ENCODE assay signal across 7 mouse cellular contexts in the genomic region with DNA sequence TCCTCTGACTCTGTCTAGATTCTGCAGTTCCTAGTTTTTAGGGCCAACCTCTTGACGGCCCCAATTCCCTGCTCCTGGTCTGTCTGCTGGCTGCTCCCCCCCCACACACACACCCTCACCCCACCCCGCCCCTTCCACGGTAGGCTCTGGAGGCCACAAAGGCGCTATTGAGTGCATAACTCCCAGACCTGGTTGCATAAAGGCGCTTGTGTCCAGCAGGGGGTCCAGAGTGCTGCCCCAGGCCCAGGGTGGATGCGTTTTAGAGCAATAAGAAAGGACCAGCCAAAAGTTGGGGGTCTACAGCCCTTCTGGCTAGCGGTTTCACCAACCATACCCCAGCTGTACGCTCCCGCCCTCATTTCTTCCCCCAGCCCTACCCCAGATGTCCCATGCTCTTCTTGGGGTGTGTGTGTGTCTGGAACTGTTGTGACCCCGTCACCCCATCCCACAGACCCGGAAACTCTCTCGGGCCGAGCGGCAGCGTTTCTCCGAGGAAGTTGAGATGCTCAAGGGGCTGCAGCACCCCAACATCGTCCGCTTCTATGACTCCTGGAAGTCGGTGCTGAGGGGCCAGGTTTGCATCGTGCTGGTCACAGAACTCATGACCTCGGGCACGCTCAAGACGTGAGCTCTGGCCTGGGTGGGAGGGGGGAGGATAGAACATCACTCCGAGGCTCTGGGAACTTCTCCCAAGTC. TPM values are rescaled to one million over a fixed set of nuclear protein-coding genes. Genes with fewer than 3 reads are reported as not detected.
DNase-seq lines count a peak whose midpoint lies in the region; ATAC-seq and TF ChIP-seq lines count a peak whose summit lies in the region.

No protein-coding gene starts in this region.

- peak; percentile 16; the same call in 1 of the 2 replicates for TF ChIP-seq CTCF in lung, postnatal 0 days (IDR thresholded peaks at IDR 0.05)
- no peak for TF ChIP-seq CTCF in small intestine, adult 2 months (IDR thresholded peaks at IDR 0.05; ENCODE audit: extremely low read depth, insufficient read length, insufficient replicate concordance, low read depth, low read length)

- peaks cover 11% of the 10 kb centered on the region; the same call in 1 of the 2 replicates for H3K27me3 ChIP-seq in lung, postnatal 0 days (replicated peaks; ENCODE audit: insufficient read depth, low read length)
- peaks cover 64% of the 10 kb centered on the region for H3K27me3 ChIP-seq in hindbrain, embryonic 12.5 days
- H3K27me3 ChIP-seq in limb, embryonic 12.5 days = peaks cover 59% of the 10 kb centered on the region
- peaks cover 13% of the 10 kb centered on the region for H3K27me3 ChIP-seq in small intestine, adult 2 months (ENCODE audit: control insufficient read depth, insufficient read depth, low read length)

- WGBS in lung, postnatal 0 days = 8% methylated on average over 23 of the region's 24 CpGs
- 1% methylated on average over 24 of the region's 24 CpGs for WGBS in hindbrain, embryonic 12.5 days
- WGBS in limb, embryonic 12.5 days = 3% methylated on average over 24 of the region's 24 CpGs
- 10% methylated on average over 24 of the region's 24 CpGs for WGBS in small intestine, adult 2 months

- H3K27ac ChIP-seq in lung, postnatal 0 days (ENCODE audit: low read length) = no peak overlapping the region
- no peak overlapping the region for H3K27ac ChIP-seq in hindbrain, embryonic 12.5 days
- H3K27ac ChIP-seq in limb, embryonic 12.5 days = peak overlapping the region; percentile 53; the same call in 1 of the 2 replicates
- H3K27ac ChIP-seq in small intestine, adult 2 months (ENCODE audit: insufficient read depth, low read depth, low read length) = no peak overlapping the region

- TF ChIP-seq EP300 in lung, postnatal 0 days (IDR thresholded peaks at IDR 0.05) = no peak

- no peak for ATAC-seq in lung, postnatal 0 days
- ATAC-seq in hindbrain, embryonic 12.5 days (ENCODE audit: low FRiP score) = no peak
- no peak for ATAC-seq in limb, embryonic 12.5 days (ENCODE audit: insufficient number of reproducible peaks, insufficient read depth, low FRiP score, low TSS enrichment, low read depth)
- no peak for ATAC-seq in frontal cortex, adult (ENCODE audit: low TSS enrichment)

- H3K4me1 ChIP-seq in lung, postnatal 0 days (ENCODE audit: insufficient read depth, low read depth, low read length) = peaks cover 21% of the 10 kb centered on the region; the same call in 1 of the 2 replicates
- peaks cover 59% of the 10 kb centered on the region for H3K4me1 ChIP-seq in hindbrain, embryonic 12.5 days
- H3K4me1 ChIP-seq in limb, embryonic 12.5 days (replicated peaks) = peaks cover 50% of the 10 kb centered on the region
- H3K4me1 ChIP-seq in small intestine, adult 2 months (ENCODE audit: control insufficient read depth, insufficient read depth, insufficient read length, low read length) = peaks cover 17% of the 10 kb centered on the region

- H3K9me3 ChIP-seq in lung, postnatal 0 days (ENCODE audit: low read length) = no peaks in the 10 kb centered on the region
- no peaks in the 10 kb centered on the region for H3K9me3 ChIP-seq in hindbrain, embryonic 12.5 days (replicated peaks)
- no peaks in the 10 kb centered on the region for H3K9me3 ChIP-seq in limb, embryonic 12.5 days

- 0 out of 2 replicates have a peak overlapping the region, but pooled peaks have one; percentile 10 for H3K4me3 ChIP-seq in lung, postnatal 0 days (ENCODE audit: low read depth, low read length)
- H3K4me3 ChIP-seq in hindbrain, embryonic 12.5 days = peak overlapping the region; percentile 51
- H3K4me3 ChIP-seq in limb, embryonic 12.5 days (replicated peaks) = peak overlapping the region; percentile 59
- peak overlapping the region; percentile 17 for H3K4me3 ChIP-seq in small intestine, adult 2 months (ENCODE audit: low read depth, low read length)

- no peak for DNase-seq in lung, postnatal 0 days (ENCODE audit: low spot score)
- no peak for DNase-seq in lung, postnatal 4 days
- DNase-seq in adrenal gland, adult 2 months = no peak

- H3K36me3 ChIP-seq in lung, postnatal 0 days (ENCODE audit: insufficient read depth, low read length) = no peaks in the 10 kb centered on the region; the same call in 1 of the 2 replicates
- peaks cover 7% of the 10 kb centered on the region; the same call in 1 of the 2 replicates for H3K36me3 ChIP-seq in hindbrain, embryonic 12.5 days
- peaks cover 8% of the 10 kb centered on the region; the same call in 1 of the 2 replicates for H3K36me3 ChIP-seq in limb, embryonic 12.5 days
- peaks cover 7% of the 10 kb centered on the region for H3K36me3 ChIP-seq in small intestine, adult 2 months (ENCODE audit: control insufficient read depth, insufficient read depth, low read length)

- peak overlapping the region; percentile 11; the same call in 1 of the 2 replicates for H3K4me2 ChIP-seq in lung, postnatal 0 days (replicated peaks; ENCODE audit: low read depth, low read length)
- H3K4me2 ChIP-seq in hindbrain, embryonic 12.5 days (replicated peaks) = peak overlapping the region; percentile 96
- H3K4me2 ChIP-seq in limb, embryonic 12.5 days = peak overlapping the region; percentile 97

- no peak overlapping the region for H3K9ac ChIP-seq in lung, postnatal 0 days (replicated peaks; ENCODE audit: low read depth)
- H3K9ac ChIP-seq in hindbrain, embryonic 12.5 days = peak overlapping the region; percentile 47; the same call in 1 of the 2 replicates
- H3K9ac ChIP-seq in limb, embryonic 12.5 days (replicated peaks) = peak overlapping the region; percentile 48

- no peak for TF ChIP-seq POLR2A in small intestine, adult 2 months (IDR thresholded peaks at IDR 0.05; ENCODE audit: low read depth, low read length)

RNA-seq across cellular contexts. Expression of a gene that starts 2.1 kb away (rescaled TPM):
- 10.6 and 14.6 TPM in 2 replicates for polyA plus RNA-seq in lung, postnatal 0 days (2015; fragmentation: Nextera tagmentation; extraction: Ambion mirVana)
- 8.5 and 9.5 TPM in 2 replicates for polyA plus RNA-seq in hindbrain, embryonic 12.5 days (2016; fragmentation: Nextera tagmentation; extraction: Ambion mirVana)
- polyA plus RNA-seq in limb, embryonic 12.5 days (2016; fragmentation: Nextera tagmentation; extraction: Ambion mirVana) = 9.4 and 12.4 TPM in 2 replicates
- 3.0 and 7.9 TPM in 2 replicates for polyA plus RNA-seq in small intestine, adult 2 months (2012; rRNA removed)
- 1 to 10 TPM; 2.1 to 3.7 TPM for total RNA-seq in adrenal gland, adult 2 months (2021)
- polyA plus RNA-seq in adrenal gland, adult 2 months (2012; rRNA removed) = 0.62 and 0.94 TPM in 2 replicates

RNA-seq across cellular contexts. Expression of a gene that starts 8.9 kb away (rescaled TPM):
- 121 and 133 TPM in 2 replicates for polyA plus RNA-seq in lung, postnatal 0 days (2015; fragmentation: Nextera tagmentation; extraction: Ambion mirVana)
- 90.9 and 97.4 TPM in 2 replicates for polyA plus RNA-seq in hindbrain, embryonic 12.5 days (2016; fragmentation: Nextera tagmentation; extraction: Ambion mirVana)
- 94.1 and 104 TPM in 2 replicates for polyA plus RNA-seq in limb, embryonic 12.5 days (2016; fragmentation: Nextera tagmentation; extraction: Ambion mirVana)
- polyA plus RNA-seq in small intestine, adult 2 months (2012; rRNA removed) = 28.9 and 64.8 TPM in 2 replicates
- 100 to 1,000 TPM; 102 to 116 TPM for total RNA-seq in adrenal gland, adult 2 months (2021)
- 186 and 204 TPM in 2 replicates for polyA plus RNA-seq in adrenal gland, adult 2 months (2012; rRNA removed)

RNA-seq across cellular contexts. Expression of a gene that starts 16.4 kb away (rescaled TPM):
- 1.1 TPM in 2 replicates for polyA plus RNA-seq in lung, postnatal 0 days (2015; fragmentation: Nextera tagmentation; extraction: Ambion mirVana)
- 1.5 TPM in 2 replicates for polyA plus RNA-seq in hindbrain, embryonic 12.5 days (2016; fragmentation: Nextera tagmentation; extraction: Ambion mirVana)
- 1.0 and 1.6 TPM in 2 replicates for polyA plus RNA-seq in limb, embryonic 12.5 days (2016; fragmentation: Nextera tagmentation; extraction: Ambion mirVana)
- 0.09 and 0.20 TPM in 2 replicates for polyA plus RNA-seq in small intestine, adult 2 months (2012; rRNA removed)
- under 1 TPM; 0.32 to 0.38 TPM for total RNA-seq in adrenal gland, adult 2 months (2021)
- polyA plus RNA-seq in adrenal gland, adult 2 months (2012; rRNA removed) = 0.06 and 0.11 TPM in 2 replicates

RNA-seq across cellular contexts. Expression of a gene that starts 16.5 kb away (rescaled TPM):
- 159 and 166 TPM in 2 replicates for polyA plus RNA-seq in lung, postnatal 0 days (2015; fragmentation: Nextera tagmentation; extraction: Ambion mirVana)
- polyA plus RNA-seq in hindbrain, embryonic 12.5 days (2016; fragmentation: Nextera tagmentation; extraction: Ambion mirVana) = 195 and 210 TPM in 2 replicates
- polyA plus RNA-seq in limb, embryonic 12.5 days (2016; fragmentation: Nextera tagmentation; extraction: Ambion mirVana) = 193 and 204 TPM in 2 replicates
- polyA plus RNA-seq in small intestine, adult 2 months (2012; rRNA removed) = 174 and 479 TPM in 2 replicates
- total RNA-seq in adrenal gland, adult 2 months (2021) = 10 to 100 TPM; 68.3 to 84.3 TPM
- polyA plus RNA-seq in adrenal gland, adult 2 months (2012; rRNA removed) = 380 and 465 TPM in 2 replicates

RNA-seq across cellular contexts. Expression of a gene that starts 16.6 kb away (rescaled TPM):
- 759 and 834 TPM in 2 replicates for polyA plus RNA-seq in lung, postnatal 0 days (2015; fragmentation: Nextera tagmentation; extraction: Ambion mirVana)
- polyA plus RNA-seq in hindbrain, embryonic 12.5 days (2016; fragmentation: Nextera tagmentation; extraction: Ambion mirVana) = 60.1 and 62.2 TPM in 2 replicates
- 53.0 and 61.5 TPM in 2 replicates for polyA plus RNA-seq in limb, embryonic 12.5 days (2016; fragmentation: Nextera tagmentation; extraction: Ambion mirVana)
- polyA plus RNA-seq in small intestine, adult 2 months (2012; rRNA removed) = 15.1 and 25.8 TPM in 2 replicates
- 10 to 100 TPM; 46.5 to 46.9 TPM for total RNA-seq in adrenal gland, adult 2 months (2021)
- polyA plus RNA-seq in adrenal gland, adult 2 months (2012; rRNA removed) = 109 and 114 TPM in 2 replicates

Comparison
In these comparisons a context has a peak if more than half of its experiments do, and no peak if none do; other contexts are left out.
1. H3K4me2 ChIP-seq: peak in every context shown above with its lines; median percentile 97 in limb, embryonic 12.5 days; 96 in hindbrain, embryonic 12.5 days; 11 in lung, postnatal 0 days.